Mouse (Mus musculus): ENCODE data around the gene Nln. TPM values are rescaled to one million over a fixed set of nuclear protein-coding genes. Genes with fewer than 3 reads are reported as not detected.

Gene Nln
- total RNA-seq, 2 experiments from 2014 or later = 20.6 to 20.7 TPM

DNA sequence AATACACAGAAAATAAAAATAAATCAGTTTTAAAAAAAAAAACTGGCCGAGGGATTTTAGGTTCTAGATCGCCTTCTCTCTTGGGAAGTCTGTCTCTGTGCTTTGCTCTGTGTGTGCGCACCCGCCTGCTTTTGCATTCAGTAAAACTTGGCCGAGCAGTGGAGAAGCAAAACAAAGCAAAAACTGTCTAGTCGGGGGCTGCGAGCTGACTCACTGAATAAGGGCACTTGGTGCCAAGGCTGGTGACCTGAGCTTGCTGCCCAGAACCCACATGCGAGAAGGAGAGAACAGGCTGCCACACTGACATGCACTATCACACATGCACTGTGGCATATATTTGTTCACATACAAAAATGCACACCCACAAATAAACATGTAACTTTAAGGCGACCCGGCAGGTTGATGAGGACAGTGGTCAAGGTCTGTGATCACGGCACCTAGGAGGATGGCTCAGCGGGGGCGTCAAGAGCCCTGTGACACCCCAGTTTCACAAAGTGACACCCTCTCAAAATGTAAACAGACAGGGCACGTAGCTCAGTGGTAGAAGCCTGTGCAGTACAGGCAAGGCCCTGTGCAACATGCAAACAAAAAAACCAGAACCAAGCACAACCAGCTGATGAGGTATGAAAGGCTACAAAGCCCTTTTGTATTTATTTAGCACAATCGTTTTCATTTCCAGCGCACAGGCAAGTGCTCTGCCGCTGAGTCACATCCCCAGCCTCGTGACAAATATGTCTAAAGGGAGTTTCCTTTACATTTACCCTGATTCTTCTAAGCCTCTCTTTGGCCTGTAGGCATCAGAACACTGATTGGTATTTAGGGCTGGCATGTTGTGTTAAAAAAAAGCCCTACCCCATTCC, 93.9 kb downstream of the Nln start:
- peak overlapping the region; percentile 76 for H3K27ac ChIP-seq
- no peak for TF ChIP-seq CTCF (conservative IDR thresholded peaks at IDR 0.05)
- DNase-seq (ENCODE audit: low spot score in 2 of 2) = no peak
- H3K4me3 ChIP-seq = no peak overlapping the region

DNA sequence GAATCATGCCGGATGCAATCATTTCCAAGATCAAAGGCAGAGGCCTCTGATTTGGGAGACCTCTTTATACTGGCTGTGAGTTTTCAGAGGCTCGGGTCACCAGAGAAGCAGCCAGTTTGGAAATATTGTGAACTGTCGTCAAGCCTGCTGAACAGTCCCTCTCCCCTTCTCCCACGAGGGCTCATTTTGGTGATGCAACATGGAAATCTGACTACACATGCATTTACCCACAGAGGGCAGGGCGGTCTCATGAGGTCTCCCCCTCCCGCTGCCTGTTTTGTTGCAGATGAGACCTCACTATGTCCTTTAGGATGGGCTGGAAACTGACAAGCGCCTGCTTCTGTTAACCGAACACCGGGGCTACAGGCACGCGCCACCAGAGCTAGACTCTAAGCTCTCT, 95.4 kb downstream of the Nln start:
- TF ChIP-seq CTCF (conservative IDR thresholded peaks at IDR 0.05) = no peak
- H3K4me3 ChIP-seq = no peak overlapping the region
- H3K27ac ChIP-seq = peak overlapping the region; percentile 36; the same call in 1 of the 2 replicates
- no peak for DNase-seq (ENCODE audit: low spot score in 2 of 2)

DNA sequence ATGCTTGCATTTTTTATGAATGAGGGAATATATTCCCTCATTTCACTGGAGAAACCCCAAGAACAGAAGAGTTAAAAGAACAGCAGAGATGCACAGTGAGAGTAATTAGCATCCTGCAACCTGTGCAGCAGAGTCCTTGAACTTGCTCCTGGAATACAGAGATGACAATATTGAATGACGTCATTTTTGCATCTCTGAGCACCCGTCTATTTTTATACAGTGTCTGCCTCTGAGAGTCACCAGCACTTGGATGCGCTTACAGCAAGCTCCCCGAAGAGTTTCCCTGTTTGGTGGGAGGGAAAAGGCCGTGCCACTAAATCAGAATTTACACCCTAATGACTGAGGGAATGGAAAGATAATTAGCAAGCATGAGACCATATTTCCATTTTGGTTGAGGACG, 96.0 kb downstream of the Nln start:
- peak overlapping the region; percentile 36; the same call in 1 of the 2 replicates for H3K27ac ChIP-seq
- no peak overlapping the region for H3K4me3 ChIP-seq
- no peak for DNase-seq (ENCODE audit: low spot score in 2 of 2)
- no peak for TF ChIP-seq CTCF (conservative IDR thresholded peaks at IDR 0.05)

DNA sequence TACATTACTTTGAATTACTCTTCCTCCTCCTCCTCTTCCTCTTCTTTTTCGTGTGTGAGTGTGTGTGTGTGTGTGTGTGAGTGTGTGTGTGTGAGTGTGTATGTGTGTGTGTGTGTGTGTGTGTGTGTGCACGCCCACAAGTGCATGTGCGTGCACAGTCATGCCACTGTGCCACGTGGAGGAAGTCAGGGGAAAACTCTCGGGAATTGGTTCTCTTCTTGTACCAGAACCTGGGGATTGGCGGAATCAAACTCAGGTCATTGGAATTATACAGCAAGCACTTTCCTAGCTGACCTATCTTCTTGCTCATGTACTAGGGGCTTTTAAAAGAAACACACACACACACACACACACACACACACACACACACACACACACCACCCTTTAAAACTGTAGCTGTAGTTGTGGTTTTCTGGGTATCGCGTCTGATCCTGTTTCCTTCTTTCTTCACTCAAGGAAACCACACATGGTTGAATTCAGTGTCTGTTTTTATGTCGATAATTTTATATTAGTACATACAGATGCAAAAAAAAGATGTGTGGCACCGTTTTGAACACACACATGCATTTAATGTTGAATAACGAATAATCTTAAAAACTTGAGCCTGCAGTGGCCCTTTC, 97.1 kb downstream of the Nln start:
- TF ChIP-seq CTCF (conservative IDR thresholded peaks at IDR 0.05) = no peak
- Histone ChIP-seq H3K4me3 (no peak overlapping the region), H3K27ac (no peak overlapping the region)
- DNase-seq (ENCODE audit: low spot score in 2 of 2) = no peak

DNA sequence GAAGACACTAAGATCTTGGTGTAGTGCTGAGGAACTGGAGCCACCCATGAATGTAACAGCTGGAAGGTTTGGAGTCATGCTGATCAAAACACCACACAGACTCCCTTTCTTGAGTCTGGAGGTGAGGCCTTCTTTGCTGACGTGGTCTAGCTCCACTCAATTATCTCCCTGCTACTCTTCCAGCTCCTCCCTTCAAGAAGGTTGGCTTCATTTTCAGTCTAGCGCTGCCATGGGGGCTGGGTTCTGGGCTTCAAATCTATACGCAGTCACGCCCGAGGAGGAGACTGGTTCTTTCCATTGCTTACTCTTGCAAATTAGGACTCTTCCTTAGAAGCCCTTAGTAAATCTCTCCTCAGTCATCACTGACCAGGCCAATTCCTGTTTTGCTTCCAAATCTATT, 98.1 kb downstream of the Nln start:
- Histone ChIP-seq H3K4me3 (no peak overlapping the region), H3K27ac (no peak overlapping the region)
- TF ChIP-seq CTCF (conservative IDR thresholded peaks at IDR 0.05) = no peak
- DNase-seq (ENCODE audit: low spot score in 2 of 2) = no peak

DNA sequence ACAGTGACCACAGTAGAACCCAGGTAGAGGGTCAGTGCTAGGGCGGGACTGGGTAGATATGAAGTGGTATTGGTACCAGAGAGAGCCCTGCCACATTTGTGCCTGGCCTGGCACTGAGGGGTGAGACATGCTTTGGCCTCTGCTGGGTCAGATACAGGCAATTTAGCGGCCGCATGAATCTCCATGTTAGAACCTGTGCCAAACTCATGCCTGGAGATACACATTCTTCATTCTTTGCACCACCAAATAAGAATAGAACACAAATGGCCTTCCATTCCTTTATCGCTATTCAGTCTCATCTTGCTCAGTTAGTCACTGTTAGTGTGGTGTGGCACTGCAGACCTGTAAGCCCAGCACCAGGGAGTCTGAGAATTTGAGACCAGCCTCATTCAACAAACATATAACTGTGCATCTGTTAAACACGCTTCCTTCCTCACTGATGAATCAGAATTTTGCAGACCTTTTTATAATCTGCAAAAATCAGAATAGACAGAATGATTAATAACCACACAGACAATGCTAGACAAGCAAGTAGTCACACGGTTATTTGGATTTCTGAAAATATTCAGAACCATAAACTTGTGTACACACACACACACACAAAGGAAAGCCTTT, 104.1 kb downstream of the Nln start:
- TF ChIP-seq CTCF (conservative IDR thresholded peaks at IDR 0.05) = no peak
- no peak overlapping the region for H3K27ac ChIP-seq
- DNase-seq (ENCODE audit: low spot score in 2 of 2) = no peak
- no peak overlapping the region for H3K4me3 ChIP-seq

DNA sequence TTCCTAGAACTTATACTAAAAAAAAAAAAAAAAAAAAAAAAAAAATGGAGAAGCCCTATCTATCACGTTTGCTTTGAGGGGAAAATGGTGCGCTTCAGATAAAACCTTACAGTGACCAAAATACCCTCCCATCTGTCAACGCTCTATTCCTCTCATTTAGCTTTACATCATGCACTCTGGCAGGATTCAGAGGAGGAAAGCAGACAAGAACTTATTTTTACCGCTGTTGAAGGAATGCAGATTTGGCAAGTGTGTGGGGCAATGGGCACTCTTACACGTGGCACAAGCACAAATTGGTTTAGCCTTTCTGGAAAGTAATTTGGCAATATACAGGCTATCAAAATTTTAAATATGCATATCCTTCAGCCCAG, 115.3 kb downstream of the Nln start:
- no peak overlapping the region for H3K27ac ChIP-seq
- H3K4me3 ChIP-seq = no peak overlapping the region
- no peak for DNase-seq (ENCODE audit: low spot score in 2 of 2)
- no peak for TF ChIP-seq CTCF (conservative IDR thresholded peaks at IDR 0.05)

DNA sequence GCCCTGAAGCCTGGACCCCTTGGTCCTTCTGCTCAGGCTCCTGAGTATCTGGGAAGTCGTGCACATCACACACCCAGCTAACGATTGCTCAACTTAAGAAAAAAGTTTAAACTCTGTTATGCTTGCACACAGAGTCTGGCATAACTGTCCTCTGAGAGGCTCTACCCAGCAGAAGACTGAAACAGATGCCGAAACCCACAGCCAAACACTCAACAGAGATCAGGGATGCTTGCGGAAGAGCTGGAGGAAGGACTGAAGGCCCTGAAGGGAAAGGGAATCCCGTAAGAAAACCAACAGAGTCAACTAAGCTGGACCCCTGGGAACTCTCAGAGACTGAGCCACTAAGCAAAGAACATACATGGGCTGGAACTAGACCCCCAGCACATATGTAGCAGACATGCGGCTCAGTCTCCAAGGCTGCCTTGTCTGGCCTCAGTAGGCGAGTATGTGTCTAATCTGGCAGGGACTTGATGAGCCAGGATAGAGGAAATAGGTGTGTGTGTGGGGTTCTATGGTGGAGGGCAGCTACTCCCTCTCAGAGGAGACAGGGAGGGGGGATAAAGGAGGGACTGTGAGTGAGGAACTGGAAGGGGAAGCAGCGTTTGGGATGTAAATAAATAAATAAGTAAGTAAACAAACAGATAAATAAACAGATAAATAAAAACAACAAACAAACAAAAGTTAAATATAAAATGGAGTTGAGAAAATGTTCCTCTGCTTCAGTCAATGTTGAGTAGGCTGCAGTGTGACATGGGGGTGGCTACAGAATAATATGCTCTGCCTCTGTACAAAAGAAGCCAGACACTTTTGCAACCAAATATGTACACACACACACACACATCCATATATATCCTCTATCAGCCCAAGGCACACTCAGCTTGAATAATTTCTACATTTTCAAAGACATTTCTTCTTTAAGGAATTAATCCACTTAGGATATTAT, 116.0 kb downstream of the Nln start:
- TF ChIP-seq CTCF (conservative IDR thresholded peaks at IDR 0.05) = no peak
- Histone ChIP-seq H3K27ac (no peak overlapping the region), H3K4me3 (no peak overlapping the region)
- no peak for DNase-seq (ENCODE audit: low spot score in 2 of 2)

DNA sequence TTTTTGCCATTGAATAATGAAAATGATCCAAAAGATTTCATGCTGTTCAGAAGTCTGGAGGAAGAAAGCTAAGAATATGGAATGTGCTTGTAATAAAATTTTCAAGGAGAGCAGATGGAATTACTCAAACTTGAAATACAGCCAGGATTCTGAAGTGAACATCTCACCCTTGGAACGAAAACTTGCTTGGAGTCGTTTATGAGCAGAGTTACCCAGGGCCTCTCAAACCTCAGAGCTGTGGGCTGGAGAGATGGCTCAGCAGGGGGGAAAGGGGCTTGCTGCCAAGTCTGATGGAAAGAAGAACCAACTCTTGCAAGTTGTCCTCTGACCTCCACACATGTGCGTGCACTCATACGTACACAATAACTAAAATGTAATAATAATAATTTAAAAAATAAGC, 122.8 kb downstream of the Nln start:
- no peak overlapping the region for H3K4me3 ChIP-seq
- TF ChIP-seq CTCF (conservative IDR thresholded peaks at IDR 0.05) = no peak
- H3K27ac ChIP-seq = no peak overlapping the region
- DNase-seq (ENCODE audit: low spot score in 2 of 2) = peak in 1 of 2 experiments; percentile 3

DNA sequence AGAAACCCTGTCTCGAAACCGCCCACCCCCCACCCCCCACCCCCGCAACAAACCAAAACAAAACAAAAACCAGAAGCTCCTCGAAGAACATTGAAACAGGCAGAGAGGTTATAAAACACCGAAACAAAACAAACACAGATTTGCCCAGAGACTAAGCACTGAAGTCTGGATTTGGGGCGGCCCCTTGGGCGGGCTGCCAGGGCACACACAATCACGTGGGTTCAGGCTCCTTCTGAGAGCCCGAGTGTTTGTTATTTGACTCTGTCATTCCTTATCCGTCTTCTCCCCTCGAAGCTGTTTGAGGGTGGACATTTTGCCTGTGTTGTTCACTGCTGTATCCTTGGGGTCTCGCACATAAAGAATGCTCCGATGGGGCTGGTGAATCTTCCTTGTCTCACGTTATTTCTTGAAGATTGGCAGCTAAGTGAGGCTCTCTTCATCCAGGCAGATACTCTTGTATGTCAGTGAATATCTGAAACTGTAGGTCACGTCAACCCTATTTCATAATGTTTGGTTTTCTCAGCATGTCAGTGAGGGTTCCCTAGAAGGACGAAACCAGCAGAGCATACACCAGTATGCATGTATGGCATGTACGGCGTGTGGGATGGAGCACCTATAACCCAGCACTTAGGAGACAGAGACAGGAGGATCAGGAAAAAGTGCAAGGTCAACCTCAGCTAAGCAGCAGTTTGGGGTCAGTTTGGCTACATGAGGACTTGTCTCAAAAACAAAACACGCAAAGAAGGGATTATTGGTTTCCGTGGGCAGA, 123.7 kb downstream of the Nln start:
- H3K27ac ChIP-seq = no peak overlapping the region
- no peak for DNase-seq (ENCODE audit: low spot score in 2 of 2)
- H3K4me3 ChIP-seq = no peak overlapping the region
- TF ChIP-seq CTCF (conservative IDR thresholded peaks at IDR 0.05) = no peak

DNA sequence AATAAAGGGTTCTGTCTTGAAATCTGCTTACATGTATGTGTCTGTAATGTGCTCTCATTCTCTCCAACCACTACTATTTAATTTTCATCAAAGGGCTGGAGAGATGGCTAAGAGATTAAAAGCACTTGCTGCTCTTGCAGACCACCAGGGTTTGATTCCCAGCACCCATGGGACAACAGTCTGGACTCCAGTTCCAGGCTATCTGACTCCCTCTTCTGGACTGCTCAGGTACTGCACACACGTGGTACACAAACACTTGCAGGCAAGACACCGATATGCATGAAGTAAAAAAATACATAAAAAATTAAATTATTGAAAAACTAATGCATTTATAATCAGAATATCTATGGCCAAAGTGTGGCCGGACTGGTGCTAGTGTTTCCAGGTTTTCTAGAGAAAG, 127.0 kb downstream of the Nln start:
- peak; percentile 50 for TF ChIP-seq CTCF (conservative IDR thresholded peaks at IDR 0.05)
- Histone ChIP-seq H3K27ac (no peak overlapping the region), H3K4me3 (no peak overlapping the region)
- no peak for DNase-seq (ENCODE audit: low spot score in 2 of 2)

DNA sequence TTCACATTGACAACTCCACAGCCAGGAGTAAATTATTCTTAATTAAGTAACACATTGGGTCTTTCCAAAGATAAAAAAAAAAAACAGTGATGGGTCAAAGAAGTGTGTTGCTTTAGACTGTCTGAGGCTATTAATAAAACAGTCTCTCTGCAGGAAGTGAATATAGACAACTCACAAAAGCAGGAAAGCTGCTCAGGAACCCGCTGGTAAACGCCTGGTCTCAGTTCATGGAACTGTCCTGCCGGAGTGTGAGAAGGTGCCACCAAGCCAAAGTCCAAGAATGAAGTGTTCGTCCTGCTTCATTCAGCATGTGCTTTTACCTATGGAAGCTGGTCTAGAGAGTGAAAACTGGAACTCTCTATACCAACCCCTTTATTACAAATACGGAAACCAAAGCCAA, 129.0 kb downstream of the Nln start:
- TF ChIP-seq CTCF (conservative IDR thresholded peaks at IDR 0.05) = no peak
- Histone ChIP-seq H3K27ac (no peak overlapping the region), H3K4me3 (no peak overlapping the region)
- no peak for DNase-seq (ENCODE audit: low spot score in 2 of 2)

Data from layer of hippocampus, adult 2 months (tissue).